Mouse (Mus musculus) stomach, postnatal 0 days (tissue): ENCODE results near the gene Phf11d.

Experiments used
- CTCF ChIP-seq: IDR thresholded peaks from 2 replicates; pipeline ENCODE4 v1.5.1; 2016; ENCODE audit warnings: antibody characterized with exemption, low read depth, mild to moderate bottlenecking, moderate library complexity
- EP300 ChIP-seq: optimal IDR thresholded peaks from 2 replicates; pipeline ENCODE3; 2016; ENCODE audit warnings: antibody characterized with exemption

DNA sequence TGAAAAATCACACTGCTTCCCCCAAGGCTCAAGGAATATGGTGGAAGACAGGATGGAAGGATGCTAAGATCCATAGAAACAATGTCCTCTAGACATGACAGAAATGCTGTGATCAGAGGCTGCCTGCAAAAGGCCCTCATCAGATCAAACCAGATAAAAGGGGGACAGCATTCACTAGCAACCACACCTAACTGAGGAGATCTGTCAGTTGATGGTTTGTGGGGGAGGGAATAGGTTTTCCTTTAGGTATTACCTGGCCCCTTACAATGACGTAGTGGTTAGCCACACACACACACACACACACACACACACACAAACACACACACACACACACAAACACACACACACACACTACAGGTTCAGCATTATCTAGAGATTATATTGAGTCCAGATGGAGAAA, 25.7 kb downstream of the Phf11d start:
- TF ChIP-seq CTCF (no peak), EP300 (no peak)
